Mouse (Mus musculus): ENCODE results near the gene Cspg5. TPM values are rescaled to one million over a fixed set of nuclear protein-coding genes. Genes with fewer than 3 reads are reported as not detected.

The Cspg5 gene
- 118 and 124 TPM in 2 replicates for polyA plus RNA-seq (2012; rRNA removed)

DNA sequence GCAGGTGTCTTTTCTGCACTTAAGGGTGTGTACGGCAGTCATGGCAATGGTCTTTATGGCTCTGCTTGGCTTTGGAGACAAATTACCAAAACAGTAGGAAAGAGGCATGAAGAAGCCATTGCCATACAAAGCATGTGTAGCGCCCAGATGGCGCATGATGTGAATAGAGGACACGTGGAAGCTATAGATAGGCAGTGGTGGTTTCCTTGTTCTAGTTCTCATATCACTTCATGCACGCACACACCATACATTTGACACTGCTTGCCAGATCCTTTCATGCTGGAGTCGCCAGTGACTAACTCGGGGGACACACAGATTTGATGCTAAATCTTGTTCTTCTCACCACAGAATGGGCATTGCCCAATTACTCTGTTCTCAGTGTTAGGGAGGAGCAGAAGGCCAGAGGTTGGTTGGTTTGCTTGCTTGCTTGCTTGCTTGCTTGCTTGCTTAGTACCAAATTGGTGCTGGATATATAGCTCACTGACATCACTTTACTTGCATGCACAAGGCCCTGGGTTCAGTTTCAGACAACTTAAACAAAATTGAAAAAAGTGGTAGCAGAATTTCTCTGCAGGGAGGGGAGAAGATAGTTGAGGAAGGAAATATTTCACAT, at the start of gene Cspg5:
Gene Cspg5 (plus strand): TSS at position 563 of the 613 bp plus-strand sequence.
- Histone ChIP-seq H3K4me1 (ENCODE audit: control insufficient read depth, insufficient read depth, low read length) (peaks cover 8% of the 10 kb centered on the region), H3K27me3 (ENCODE audit: control insufficient read depth, insufficient read depth, low read length) (no peaks in the 10 kb centered on the region), H3K27ac (ENCODE audit: insufficient read depth, low read length) (peak within 1 kb of the TSS; percentile 95), H3K4me3 (replicated peaks; ENCODE audit: insufficient read depth, low read depth, low read length) (peak within 1 kb of the TSS; percentile 86)
- no peak for TF ChIP-seq CTCF (IDR thresholded peaks at IDR 0.05; ENCODE audit: borderline replicate concordance, insufficient read depth, low read depth, low read length)
- no peak for TF ChIP-seq POLR2A (IDR thresholded peaks at IDR 0.05; ENCODE audit: borderline replicate concordance, insufficient read depth, low read length)
- no peak for DNase-seq
- WGBS, result 95% methylated on average over 7 of the region's 7 CpGs

DNA sequence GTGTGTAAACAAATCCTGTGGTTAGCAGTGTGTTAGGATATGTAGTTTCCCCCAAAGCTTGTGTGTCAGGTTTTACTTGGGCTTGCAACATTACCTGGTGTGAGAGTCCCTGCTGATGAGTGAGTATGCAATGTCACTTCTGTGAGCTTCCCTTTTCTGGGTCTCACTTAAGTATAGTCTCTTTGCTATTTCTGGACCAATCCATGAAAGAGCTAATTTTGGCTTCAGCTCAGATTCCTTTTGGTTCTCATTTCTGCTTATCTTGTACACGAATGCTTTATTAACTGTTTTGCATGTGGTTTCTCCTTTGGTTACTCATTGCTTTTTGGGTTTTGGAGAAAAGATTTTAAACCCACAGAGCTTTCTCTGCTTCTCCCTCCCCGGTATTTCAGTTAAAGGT, 43.7 kb upstream of the Cspg5 start:
- Histone ChIP-seq H3K4me3 (replicated peaks; ENCODE audit: insufficient read depth, low read depth, low read length) (no peak overlapping the region), H3K27ac (ENCODE audit: insufficient read depth, low read length) (no peak overlapping the region), H3K27me3 (ENCODE audit: control insufficient read depth, insufficient read depth, low read length) (no peaks in the 10 kb centered on the region), H3K4me1 (ENCODE audit: control insufficient read depth, insufficient read depth, low read length) (no peaks in the 10 kb centered on the region)
- WGBS, result 81% methylated on average over 2 of the region's 2 CpGs
- DNase-seq, result no peak
- TF ChIP-seq POLR2A (IDR thresholded peaks at IDR 0.05; ENCODE audit: borderline replicate concordance, insufficient read depth, low read length) (no peak), CTCF (IDR thresholded peaks at IDR 0.05; ENCODE audit: borderline replicate concordance, insufficient read depth, low read depth, low read length) (no peak)

DNA sequence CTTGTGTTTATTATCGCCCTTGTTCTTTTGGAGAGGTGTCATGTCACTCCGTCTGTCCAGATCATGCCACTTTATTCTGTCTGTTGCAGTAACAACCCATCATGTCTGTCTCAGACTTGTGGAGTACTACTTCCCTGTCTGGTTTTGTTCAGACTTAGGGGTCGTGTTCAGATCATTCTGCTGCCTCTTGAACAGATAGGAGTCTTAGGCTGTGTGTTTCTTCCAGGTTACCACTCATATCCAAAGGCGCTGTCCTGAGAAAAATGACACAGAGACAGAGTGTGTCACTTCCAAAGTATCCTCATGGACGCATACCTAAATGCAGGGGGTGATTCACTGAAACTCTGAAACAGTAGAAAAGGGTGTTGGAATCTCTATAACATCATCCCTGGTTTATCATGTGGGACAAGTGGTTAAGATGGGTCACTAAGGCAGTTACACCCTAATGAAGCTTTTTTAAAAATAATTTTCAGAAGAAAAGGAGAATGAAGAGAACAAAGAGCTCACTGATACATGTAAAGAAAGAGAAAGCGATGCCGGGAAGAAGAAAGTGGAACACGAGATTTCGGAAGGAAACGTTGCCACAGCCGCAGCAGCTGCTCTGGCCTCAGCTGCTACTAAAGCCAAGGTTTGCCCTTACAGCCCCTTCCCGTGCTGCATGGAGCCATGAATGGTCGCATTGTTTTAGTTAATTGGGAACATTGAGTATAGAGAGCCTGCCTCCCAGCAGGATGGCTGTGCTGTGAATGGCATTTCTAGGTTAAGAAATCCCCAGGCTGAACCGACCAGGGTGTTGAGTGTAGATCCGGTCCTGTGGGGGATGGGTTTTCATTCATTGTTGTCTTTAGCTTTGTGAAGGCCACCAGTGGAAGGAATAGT, 37.8 kb upstream of the Cspg5 start:
- Histone ChIP-seq H3K4me1 (ENCODE audit: control insufficient read depth, insufficient read depth, low read length) (peaks cover 3% of the 10 kb centered on the region; the same call in 1 of the 2 replicates), H3K27ac (ENCODE audit: insufficient read depth, low read length) (no peak overlapping the region), H3K4me3 (replicated peaks; ENCODE audit: insufficient read depth, low read depth, low read length) (no peak overlapping the region), H3K27me3 (ENCODE audit: control insufficient read depth, insufficient read depth, low read length) (no peaks in the 10 kb centered on the region)
- TF ChIP-seq CTCF (IDR thresholded peaks at IDR 0.05; ENCODE audit: borderline replicate concordance, insufficient read depth, low read depth, low read length), result no peak
- TF ChIP-seq POLR2A (IDR thresholded peaks at IDR 0.05; ENCODE audit: borderline replicate concordance, insufficient read depth, low read length), result no peak
- peak; percentile 30 to 41 for DNase-seq
- 28% methylated on average over 15 of the region's 15 CpGs for WGBS

DNA sequence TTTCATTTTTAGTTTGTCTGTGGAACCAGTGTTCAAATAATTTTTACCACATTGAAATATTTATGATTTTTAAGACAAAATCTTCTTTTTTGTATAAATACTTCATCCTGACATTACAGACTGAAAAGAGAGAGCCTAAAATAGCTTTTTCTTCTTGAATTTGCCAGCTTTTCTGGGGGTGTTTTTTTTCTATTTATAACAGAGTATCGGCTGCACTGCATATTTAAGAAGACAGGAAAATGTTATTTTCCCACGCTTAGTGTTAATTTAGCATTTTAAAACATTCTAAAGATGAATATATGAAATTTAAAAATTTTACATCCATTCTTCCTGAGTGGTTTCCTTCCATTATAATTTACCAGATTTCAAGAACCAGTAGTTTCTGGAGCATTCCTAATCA, 37.1 kb upstream of the Cspg5 start:
- DNase-seq, result no peak
- no peaks in the 10 kb centered on the region for H3K27me3 ChIP-seq (ENCODE audit: control insufficient read depth, insufficient read depth, low read length)
- no peak overlapping the region for H3K4me3 ChIP-seq (replicated peaks; ENCODE audit: insufficient read depth, low read depth, low read length)
- WGBS, result 78% methylated on average over 2 of the region's 2 CpGs
- H3K27ac ChIP-seq (ENCODE audit: insufficient read depth, low read length), result no peak overlapping the region
- peaks cover 3% of the 10 kb centered on the region; the same call in 1 of the 2 replicates for H3K4me1 ChIP-seq (ENCODE audit: control insufficient read depth, insufficient read depth, low read length)
- no peak for TF ChIP-seq CTCF (IDR thresholded peaks at IDR 0.05; ENCODE audit: borderline replicate concordance, insufficient read depth, low read depth, low read length)
- TF ChIP-seq POLR2A (IDR thresholded peaks at IDR 0.05; ENCODE audit: borderline replicate concordance, insufficient read depth, low read length), result no peak

DNA sequence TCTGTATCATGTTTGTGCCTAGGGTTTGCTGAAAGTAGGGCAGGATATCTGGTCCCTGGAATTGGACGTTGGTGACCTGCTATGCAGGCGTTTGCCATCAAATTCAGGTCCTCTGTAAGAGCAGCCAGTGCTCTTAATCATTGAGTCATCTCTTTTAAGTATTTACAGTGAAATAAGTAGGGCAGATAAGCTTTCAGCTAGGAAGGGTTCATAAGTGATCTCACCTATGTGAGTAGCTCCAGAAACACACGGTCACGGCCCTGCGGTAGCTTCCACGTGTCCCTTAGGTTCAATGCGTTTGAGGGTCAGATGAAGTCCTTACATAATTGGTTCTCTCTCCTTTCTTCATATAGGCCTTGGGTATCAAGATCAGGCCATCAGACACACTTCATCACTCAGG, 35.3 kb upstream of the Cspg5 start:
- no peak for DNase-seq
- peaks cover 3% of the 10 kb centered on the region; the same call in 1 of the 2 replicates for H3K4me1 ChIP-seq (ENCODE audit: control insufficient read depth, insufficient read depth, low read length)
- H3K27me3 ChIP-seq (ENCODE audit: control insufficient read depth, insufficient read depth, low read length), result no peaks in the 10 kb centered on the region
- whole genome bisulfite sequencing, result 73% methylated on average over 7 of the region's 7 CpGs
- TF ChIP-seq POLR2A (IDR thresholded peaks at IDR 0.05; ENCODE audit: borderline replicate concordance, insufficient read depth, low read length) (no peak), CTCF (IDR thresholded peaks at IDR 0.05; ENCODE audit: borderline replicate concordance, insufficient read depth, low read depth, low read length) (no peak)
- H3K4me3 ChIP-seq (replicated peaks; ENCODE audit: insufficient read depth, low read depth, low read length), result no peak overlapping the region
- H3K27ac ChIP-seq (ENCODE audit: insufficient read depth, low read length), result no peak overlapping the region

DNA sequence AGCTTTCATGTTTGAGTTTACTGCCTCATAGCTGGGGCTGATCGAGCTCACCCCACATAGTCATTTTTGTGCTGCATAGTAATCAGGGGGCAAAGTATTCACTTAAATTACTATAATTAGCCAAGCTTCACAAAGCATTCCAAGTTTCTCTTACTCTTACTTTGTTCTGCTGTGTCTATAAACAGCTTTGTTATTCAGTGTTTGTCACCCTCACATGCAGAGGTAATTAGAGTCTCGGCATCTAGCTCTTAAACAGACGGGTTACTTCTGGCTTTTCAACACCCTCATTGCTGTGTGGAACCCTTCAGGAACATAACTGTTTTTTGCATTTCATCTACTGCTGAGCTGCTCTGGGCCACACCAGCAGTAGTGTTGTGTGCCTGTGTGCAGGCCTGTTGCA, 34.6 kb upstream of the Cspg5 start:
- Histone ChIP-seq H3K4me1 (ENCODE audit: control insufficient read depth, insufficient read depth, low read length) (peaks cover 3% of the 10 kb centered on the region; the same call in 1 of the 2 replicates), H3K27ac (ENCODE audit: insufficient read depth, low read length) (no peak overlapping the region), H3K4me3 (replicated peaks; ENCODE audit: insufficient read depth, low read depth, low read length) (no peak overlapping the region), H3K27me3 (ENCODE audit: control insufficient read depth, insufficient read depth, low read length) (no peaks in the 10 kb centered on the region)
- WGBS, result 90% methylated on average over 3 of the region's 3 CpGs
- DNase-seq, result no peak
- TF ChIP-seq POLR2A (IDR thresholded peaks at IDR 0.05; ENCODE audit: borderline replicate concordance, insufficient read depth, low read length) (no peak), CTCF (IDR thresholded peaks at IDR 0.05; ENCODE audit: borderline replicate concordance, insufficient read depth, low read depth, low read length) (no peak)

DNA sequence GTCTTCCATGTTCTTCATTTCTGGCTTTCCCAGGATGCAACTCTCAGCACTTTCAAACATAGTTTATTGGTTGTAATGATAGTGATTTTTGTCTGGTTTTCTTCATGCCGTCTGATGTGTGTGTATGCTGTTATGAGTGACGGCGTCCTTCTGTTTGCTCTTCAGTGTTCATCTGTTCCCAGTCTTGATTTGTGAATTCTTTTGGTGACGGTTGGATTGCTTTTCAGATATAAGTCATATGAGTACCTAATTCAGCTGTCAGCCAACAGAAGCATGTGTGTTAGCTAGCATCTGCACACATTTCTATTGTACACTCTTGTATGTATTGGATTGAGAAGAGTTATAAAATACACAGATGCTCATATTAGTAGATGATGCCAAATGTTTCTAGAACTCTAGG, 19.3 kb upstream of the Cspg5 start:
- no peak for TF ChIP-seq POLR2A (IDR thresholded peaks at IDR 0.05; ENCODE audit: borderline replicate concordance, insufficient read depth, low read length)
- no peak for TF ChIP-seq CTCF (IDR thresholded peaks at IDR 0.05; ENCODE audit: borderline replicate concordance, insufficient read depth, low read depth, low read length)
- no peak overlapping the region for H3K4me3 ChIP-seq (replicated peaks; ENCODE audit: insufficient read depth, low read depth, low read length)
- peaks cover 3% of the 10 kb centered on the region for H3K4me1 ChIP-seq (ENCODE audit: control insufficient read depth, insufficient read depth, low read length)
- H3K27me3 ChIP-seq (ENCODE audit: control insufficient read depth, insufficient read depth, low read length), result no peaks in the 10 kb centered on the region
- WGBS, result 88% methylated on average over 4 of the region's 4 CpGs
- no peak for DNase-seq
- no peak overlapping the region for H3K27ac ChIP-seq (ENCODE audit: insufficient read depth, low read length)
